Mouse (Mus musculus) yolk sac, embryonic 10.5 days (tissue): ENCODE results near the gene Sash3.
A peak's percentile ranks its signal among the peaks of the same experiment; 100 is the strongest.
"Not testable (repeated sequence)": the region's sequence is repeated elsewhere in the genome, so short reads cannot be mapped to it uniquely, and the experiment has no call there.

ENCODE experiments used
- DNase-seq: peaks from one replicate; pipeline ENCODE4 v3.0.0-alpha.2; 2017; ENCODE audit warnings: low spot score

The Sash3 gene

DNA sequence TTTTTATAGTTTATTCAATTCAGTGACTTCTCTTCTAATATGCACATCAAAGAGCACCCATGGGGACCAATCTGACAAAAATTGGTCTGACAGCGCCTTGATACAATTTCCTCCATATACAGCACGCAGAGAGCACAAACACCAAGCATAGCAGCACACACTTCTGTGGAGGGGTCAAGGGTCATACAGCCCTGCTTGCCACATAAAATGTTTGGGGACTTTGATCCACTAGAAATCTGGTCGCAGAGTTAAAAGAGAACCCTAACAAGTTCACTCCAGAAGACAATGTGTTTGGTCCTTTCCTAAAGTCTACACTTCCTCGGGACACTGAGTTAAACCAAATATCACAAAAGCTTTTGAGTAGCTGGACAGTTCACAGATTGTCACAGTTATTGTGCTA lies 56.8 kb downstream of the Sash3 start:
- no peak for DNase-seq

DNA sequence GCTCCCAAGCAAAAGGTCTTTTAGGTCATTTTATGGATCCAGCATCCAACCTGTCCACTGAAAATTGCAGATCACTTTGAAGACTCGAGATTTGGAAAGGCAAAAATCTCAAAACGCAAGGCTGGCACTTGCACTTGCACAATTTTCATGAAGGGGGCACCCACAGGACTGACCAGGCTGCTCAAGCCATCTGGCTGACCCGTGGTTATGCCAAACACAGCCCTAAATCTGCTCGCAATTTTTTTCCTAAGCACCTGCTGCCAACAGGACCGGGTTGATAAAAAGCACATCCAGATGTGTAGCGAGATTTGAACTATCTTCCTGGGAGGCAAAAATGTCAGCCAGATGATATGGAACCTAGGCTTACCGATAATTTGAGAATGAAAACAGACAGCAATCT lies 57.5 kb downstream of the Sash3 start:
- DNase-seq = no peak

DNA sequence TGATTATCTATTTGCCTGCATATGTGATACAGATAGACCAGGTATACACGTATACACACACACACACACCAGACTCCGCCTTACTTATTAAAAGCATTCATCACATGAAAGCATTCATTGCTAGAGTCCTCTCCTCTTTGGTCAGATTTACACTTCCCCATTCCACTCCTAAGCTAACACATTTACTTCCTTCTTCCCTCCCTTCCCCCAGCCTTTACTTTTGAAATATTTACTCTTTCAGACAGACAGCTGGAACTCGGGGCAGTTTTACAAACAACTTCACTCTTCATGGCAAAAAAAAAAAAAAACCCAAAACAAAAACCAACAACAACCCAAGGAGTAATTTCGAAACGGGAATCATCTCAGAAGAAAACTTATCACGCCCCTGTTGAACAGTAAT lies 58.2 kb downstream of the Sash3 start:
- no peak for DNase-seq

- DNase-seq = peak; percentile 74
Measured at GRCm38 (mm10) chrX:48207761-48208487, 61.7 kb downstream of the Sash3 start.

- peak; percentile 93 for DNase-seq
Measured at GRCm38 (mm10) chrX:48208519-48209185, 62.4 kb downstream of the Sash3 start, which contains the start of gene Zdhhc9. TSS of gene Zdhhc9 (minus strand) at chrX:48208878.

- not testable (repeated sequence) for DNase-seq
Measured at GRCm38 (mm10) chrX:48209746-48210145, 63.5 kb downstream of the Sash3 start.
